Mouse (Mus musculus) lung, embryonic 14.5 days (tissue): ENCODE results near the gene Irs2. TPM values are rescaled to one million over a fixed set of nuclear protein-coding genes. Genes with fewer than 3 reads are reported as not detected.

Source experiments
- ATAC-seq: fragments of 200-750 bp; cut with Nextera tagmentation; 2 replicates; pipeline ENCODE4 v1.8.0; 2017; ENCODE audit warnings: mild to moderate bottlenecking, moderate TSS enrichment, moderate library complexity; ENCODE audit not compliant: insufficient read depth
- DNase-seq: peaks from one replicate; pipeline ENCODE4 v3.0.0-alpha.2; 2015
- H3K27ac ChIP-seq: fragments of 300-500 bp; sonication (generic); 2 replicates; pipeline ENCODE4 v1.5.1; 2014; ENCODE audit warnings: low read depth, mild to moderate bottlenecking, moderate library complexity
- H3K27me3 ChIP-seq: fragments of 300-500 bp; sonication (generic); 2 replicates; pipeline ENCODE4 v1.6.1; 2014; ENCODE audit warnings: low read length, control low read depth; ENCODE audit not compliant: insufficient read depth
- H3K36me3 ChIP-seq: fragments of 300-500 bp; sonication (generic); 2 replicates; pipeline ENCODE4 v1.6.1; 2014; ENCODE audit warnings: control low read depth; ENCODE audit not compliant: insufficient read depth
- H3K4me1 ChIP-seq: fragments of 300-500 bp; sonication (generic); 2 replicates; pipeline ENCODE4 v1.6.1; 2014; ENCODE audit warnings: antibody characterized with exemption, control low read depth; ENCODE audit not compliant: insufficient read depth
- H3K4me2 ChIP-seq: fragments of 300-500 bp; sonication (generic); 2 replicates; pipeline ENCODE4 v1.6.1; 2014; ENCODE audit warnings: mild to moderate bottlenecking
- H3K4me3 ChIP-seq: fragments of 300-500 bp; sonication (generic); 2 replicates; pipeline ENCODE4 v1.5.1; 2014; ENCODE audit warnings: low read depth, low read length
- H3K9ac ChIP-seq: fragments of 300-500 bp; sonication (generic); 2 replicates; pipeline ENCODE4 v1.6.1; 2014
- H3K9me3 ChIP-seq: fragments of 300-500 bp; sonication (generic); 2 replicates; pipeline ENCODE4 v1.6.1; 2016; ENCODE audit warnings: low read depth, low read length, control low read depth
- CTCF ChIP-seq: IDR thresholded peaks from 2 replicates; pipeline ENCODE4 v1.5.1; 2016; ENCODE audit warnings: antibody characterized with exemption, low read depth
- WGBS: fragments of 180-500 bp; shearing (Covaris S2); extraction: QIAGEN DNeasy Blood & Tissue Kit; methylation state at CpG from one replicate; pipeline ENCODE4 v1.1.7; 2014; 5-methylcytosine and 5-hydroxymethylcytosine counted together
- polyA plus RNA-seq: library from polyadenylated mRNA; unstranded; fragments of >200 nt; fragmentation: Nextera tagmentation; extraction: Ambion mirVana; gene quantifications from 2 replicates; pipeline ENCODE4 v1.2.1, GENCODE M21; 2014

Gene Irs2
- polyA plus RNA-seq, 1 experiment from 2014 or later, result 5.7 TPM

GRCm38 (mm10) chr8:11024871-11025270 is 16.6 kb upstream of the Irs2 start:
- no peaks in the 10 kb centered on the region for H3K27me3 ChIP-seq
- no peak overlapping the region for H3K4me3 ChIP-seq
- no peak overlapping the region for H3K9ac ChIP-seq
- no peaks in the 10 kb centered on the region for H3K9me3 ChIP-seq
- no peaks in the 10 kb centered on the region for H3K36me3 ChIP-seq
- DNase-seq, result no peak
- no peaks in the 10 kb centered on the region for H3K4me1 ChIP-seq
- no peak overlapping the region for H3K27ac ChIP-seq
- no peak overlapping the region for H3K4me2 ChIP-seq
- no peak for ATAC-seq
- TF ChIP-seq CTCF, result no peak
- 53% methylated on average over 3 of the region's 3 CpGs for WGBS

GRCm38 (mm10) chr8:11020949-11021572 is 12.8 kb upstream of the Irs2 start:
- Histone ChIP-seq H3K36me3 (no peaks in the 10 kb centered on the region), H3K9ac (no peak overlapping the region), H3K9me3 (no peaks in the 10 kb centered on the region), H3K27me3 (no peaks in the 10 kb centered on the region), H3K4me1 (no peaks in the 10 kb centered on the region), H3K4me2 (no peak overlapping the region), H3K27ac (no peak overlapping the region), H3K4me3 (no peak overlapping the region)
- no peak for TF ChIP-seq CTCF
- DNase-seq, result no peak
- no peak for ATAC-seq
- 84% methylated on average over 9 of the region's 9 CpGs for WGBS

GRCm38 (mm10) chr8:11015622-11016021 is 7.4 kb upstream of the Irs2 start:
- H3K36me3 ChIP-seq, result no peaks in the 10 kb centered on the region
- 87% methylated on average over 3 of the region's 3 CpGs for WGBS
- H3K9ac ChIP-seq, result no peak overlapping the region
- DNase-seq (no peak), ATAC-seq (no peak)
- H3K9me3 ChIP-seq, result no peaks in the 10 kb centered on the region
- H3K4me3 ChIP-seq, result no peak overlapping the region
- H3K4me2 ChIP-seq, result no peak overlapping the region
- TF ChIP-seq CTCF, result no peak
- no peak overlapping the region for H3K27ac ChIP-seq
- H3K27me3 ChIP-seq, result no peaks in the 10 kb centered on the region
- H3K4me1 ChIP-seq, result no peaks in the 10 kb centered on the region

GRCm38 (mm10) chr8:11013258-11013657 is 5.0 kb upstream of the Irs2 start:
- peak; percentile 84 for DNase-seq
- no peak overlapping the region for H3K4me2 ChIP-seq
- no peaks in the 10 kb centered on the region for H3K4me1 ChIP-seq
- ATAC-seq, result no peak
- no peak overlapping the region for H3K27ac ChIP-seq
- peak; percentile 85 for TF ChIP-seq CTCF
- WGBS, result under 1% methylated on average over 6 of the region's 6 CpGs
- no peaks in the 10 kb centered on the region for H3K27me3 ChIP-seq
- no peaks in the 10 kb centered on the region for H3K9me3 ChIP-seq
- no peak overlapping the region for H3K4me3 ChIP-seq
- no peak overlapping the region for H3K9ac ChIP-seq
- H3K36me3 ChIP-seq, result no peaks in the 10 kb centered on the region

GRCm38 (mm10) chr8:11011787-11012485 is 3.7 kb upstream of the Irs2 start:
- ATAC-seq (no peak), DNase-seq (no peak)
- H3K4me3 ChIP-seq, result no peak overlapping the region
- H3K27me3 ChIP-seq, result no peaks in the 10 kb centered on the region
- H3K4me1 ChIP-seq, result no peaks in the 10 kb centered on the region
- H3K4me2 ChIP-seq, result no peak overlapping the region
- no peak for TF ChIP-seq CTCF
- H3K9ac ChIP-seq, result no peak overlapping the region
- 53% methylated on average over 3 of the region's 3 CpGs for WGBS
- H3K9me3 ChIP-seq, result no peaks in the 10 kb centered on the region
- no peak overlapping the region for H3K27ac ChIP-seq
- no peaks in the 10 kb centered on the region for H3K36me3 ChIP-seq

GRCm38 (mm10) chr8:11010913-11011605 is 2.8 kb upstream of the Irs2 start:
- Histone ChIP-seq H3K4me1 (peaks cover 4% of the 10 kb centered on the region; the same call in 1 of the 2 replicates), H3K27ac (no peak overlapping the region), H3K4me2 (peak overlapping the region; percentile 3; the same call in 1 of the 2 replicates), H3K36me3 (0 out of 2 replicates have a peak, but pooled peaks cover 3% of the 10 kb centered on the region), H3K9ac (no peak overlapping the region), H3K9me3 (no peaks in the 10 kb centered on the region), H3K4me3 (no peak overlapping the region), H3K27me3 (no peaks in the 10 kb centered on the region)
- DNase-seq (peak; percentile 37), ATAC-seq (no peak)
- TF ChIP-seq CTCF, result no peak
- 13% methylated on average over 11 of the region's 11 CpGs for WGBS

- Histone ChIP-seq H3K27ac (no peak overlapping the region), H3K9me3 (no peaks in the 10 kb centered on the region), H3K27me3 (no peaks in the 10 kb centered on the region), H3K4me2 (no peak overlapping the region), H3K4me3 (no peak overlapping the region), H3K4me1 (peaks cover 5% of the 10 kb centered on the region; the same call in 1 of the 2 replicates), H3K9ac (no peak overlapping the region), H3K36me3 (peaks cover 10% of the 10 kb centered on the region; the same call in 1 of the 2 replicates)
- ATAC-seq, result no peak
- WGBS, result 47% methylated on average over 11 of the region's 11 CpGs
- no peak for DNase-seq
- TF ChIP-seq CTCF, result no peak
These were observed 2.1 kb upstream of the Irs2 start for GRCm38 (mm10) chr8:11010398-11010797.
